Mouse (Mus musculus) lung, postnatal 0 days (tissue): ENCODE data around the gene Setd2.

ENCODE experiments used
- CTCF ChIP-seq: IDR thresholded peaks from 2 replicates; pipeline ENCODE4 v1.5.1; 2016; ENCODE audit warnings: antibody characterized with exemption, mild to moderate bottlenecking
- EP300 ChIP-seq: IDR thresholded peaks from 2 replicates; pipeline ENCODE4 v1.6.1; 2016; ENCODE audit warnings: antibody characterized with exemption, mild to moderate bottlenecking, control low read depth

DNA sequence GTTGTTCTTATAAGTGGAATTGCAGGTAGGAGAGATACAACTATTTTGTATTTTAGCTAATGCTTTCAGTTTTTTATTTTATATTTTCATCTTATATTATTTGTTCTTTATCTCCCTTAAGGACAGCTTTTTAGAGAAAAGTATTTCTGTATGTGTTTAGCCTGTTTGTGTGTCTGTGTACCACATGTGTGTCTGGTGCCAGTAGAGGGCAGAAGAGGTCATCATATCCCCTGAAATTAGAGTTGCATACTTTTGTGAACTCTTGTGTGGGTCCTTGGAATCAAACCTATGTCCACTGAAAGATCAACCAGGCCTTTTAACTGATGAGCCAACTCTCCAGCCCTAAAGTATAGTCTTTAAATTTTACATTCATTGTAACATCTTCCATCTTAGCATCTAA, 35.9 kb downstream of the Setd2 start:
- TF ChIP-seq CTCF (peak; percentile 49), EP300 (no peak)
